Mouse (Mus musculus) cerebellum, adult 18-20 months (tissue): ENCODE measurements at regions not wholly inside any gene's neighbourhood (a gene's known extent, or its start where the extent isn't known, plus 50 kb on each side); places are given as distances from the start of the nearest gene placed in this dataset.
A peak's percentile ranks its signal among the peaks of the same experiment; 100 is the strongest.

Experiments used
- DNase-seq, 2 experiments: peaks; one replicate each; pipeline ENCODE4 v3.0.0; 2021

GRCm38 (mm10) chr1:76958706-76959105, 556.2 kb downstream of the Epha4 start:
- no peak for DNase-seq

GRCm38 (mm10) chr1:76972454-76972853, 542.4 kb downstream of the Epha4 start:
- no peak for DNase-seq

GRCm38 (mm10) chr1:76975077-76975945, 539.6 kb downstream of the Epha4 start:
- DNase-seq: no peak

GRCm38 (mm10) chr1:76980498-76981152, 534.3 kb downstream of the Epha4 start:
- no peak for DNase-seq

GRCm38 (mm10) chr1:76993776-76994175, 521.1 kb downstream of the Epha4 start:
- DNase-seq: no peak

- no peak for DNase-seq
These were observed 506.9 kb downstream of the Epha4 start for GRCm38 (mm10) chr1:77008001-77008400.

- peak; percentile 22 to 30 for DNase-seq
These were observed 504.2 kb downstream of the Epha4 start for GRCm38 (mm10) chr1:77010608-77011214.

- DNase-seq: peak; percentile 67 to 71
These were observed 487.2 kb downstream of the Epha4 start for GRCm38 (mm10) chr1:77027656-77028055.

- peak; percentile 17 to 24 for DNase-seq
These were observed 486.7 kb downstream of the Epha4 start for GRCm38 (mm10) chr1:77028216-77028615.

GRCm38 (mm10) chr1:77029091-77029490, 485.8 kb downstream of the Epha4 start:
- peak; percentile 26 to 35 for DNase-seq

- DNase-seq: peak; percentile 79 to 82
These were observed 470.9 kb downstream of the Epha4 start for GRCm38 (mm10) chr1:77043749-77044564.

GRCm38 (mm10) chr1:77048720-77049406, 466.0 kb downstream of the Epha4 start:
- no peak for DNase-seq

- DNase-seq: no peak
These were observed 463.6 kb downstream of the Epha4 start for GRCm38 (mm10) chr1:77051239-77051638.

GRCm38 (mm10) chr1:77053837-77054540, 460.9 kb downstream of the Epha4 start:
- peak; percentile 81 to 83 for DNase-seq

- no peak for DNase-seq
These were observed 452.4 kb downstream of the Epha4 start for GRCm38 (mm10) chr1:77062468-77062867.

GRCm38 (mm10) chr1:77073071-77073470, 441.8 kb downstream of the Epha4 start:
- no peak for DNase-seq

- peak; percentile 75 to 84 for DNase-seq
These were observed 439.7 kb downstream of the Epha4 start for GRCm38 (mm10) chr1:77074926-77075885.

GRCm38 (mm10) chr1:77080767-77081166, 434.1 kb downstream of the Epha4 start:
- DNase-seq: no peak

GRCm38 (mm10) chr1:77081660-77082059, 433.2 kb downstream of the Epha4 start:
- peak; percentile 31 to 32 for DNase-seq

GRCm38 (mm10) chr1:77082410-77082809, 432.5 kb downstream of the Epha4 start:
- no peak for DNase-seq
